Comparison of ENCODE assay signal across 15 mouse cellular contexts in the genomic region with DNA sequence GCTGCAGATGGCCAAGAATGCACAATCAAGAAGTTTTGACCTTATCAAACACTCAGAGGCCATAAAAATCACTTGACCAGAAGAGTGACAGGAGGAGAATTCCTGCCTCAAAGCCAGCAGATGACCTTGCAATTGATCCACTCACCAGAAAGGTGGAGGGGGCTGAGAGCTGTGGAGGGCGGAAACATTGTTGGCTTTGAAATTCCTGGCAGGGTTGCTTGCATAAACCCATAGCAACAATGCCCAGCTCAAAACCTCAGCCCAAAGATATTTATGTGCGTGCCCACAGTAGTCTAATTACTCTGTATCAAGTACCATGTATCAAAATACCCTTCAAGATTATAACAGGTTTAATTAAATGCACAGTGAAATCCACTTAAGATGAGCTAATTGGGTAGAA.
"Had no signal": no experiment of that assay in that cellular context is flagged by ENCODE, and none has a peak within 500 bp of the region (broad histone marks: within the 10 kb centered on the region; RNA-seq: fewer than 3 reads in every experiment).

No protein-coding gene starts in this region.

- H3K36me3 ChIP-seq: liver, embryonic 13.5 days; lung, embryonic 15.5 days had no signal

- H3K4me2 ChIP-seq: liver, embryonic 13.5 days; lung, embryonic 15.5 days; midbrain, embryonic 11.5 days had no signal

- H3K27ac ChIP-seq: left cerebral cortex, adult 2 months; liver, embryonic 13.5 days; lung, embryonic 15.5 days; stomach, postnatal 0 days had no signal

- H3K9ac ChIP-seq: liver, embryonic 13.5 days; lung, embryonic 15.5 days had no signal

- H3K4me3 ChIP-seq: left cerebral cortex, adult 2 months; liver, embryonic 13.5 days; lung, embryonic 15.5 days had no signal

- H3K27me3 ChIP-seq: liver, embryonic 13.5 days; lung, embryonic 15.5 days had no signal

- H3K4me1 ChIP-seq: liver, embryonic 13.5 days; lung, embryonic 15.5 days had no signal

- H3K9me3 ChIP-seq: liver, embryonic 13.5 days; lung, embryonic 15.5 days had no signal

- DNase-seq: kidney, adult 2 months; kidney, postnatal 36 days; layer of hippocampus, postnatal 36 days; liver, embryonic 13.5 days; midbrain, embryonic 14.5 days; right cerebral cortex, postnatal 14 days; right cerebral cortex, postnatal 4 days; thymus, adult 2 months; thymus, postnatal 14 days; thymus, postnatal 4 days had no signal

- ATAC-seq: intestine, postnatal 0 days had no signal
